Mouse (Mus musculus): ENCODE measurements around the gene Ptgr1. TPM values are rescaled to one million over a fixed set of nuclear protein-coding genes. Genes with fewer than 3 reads are reported as not detected.

Ptgr1 gene
- polyA plus RNA-seq (2015; fragmentation: Nextera tagmentation; extraction: Ambion mirVana), result 3.7 and 3.9 TPM in 2 replicates

DNA sequence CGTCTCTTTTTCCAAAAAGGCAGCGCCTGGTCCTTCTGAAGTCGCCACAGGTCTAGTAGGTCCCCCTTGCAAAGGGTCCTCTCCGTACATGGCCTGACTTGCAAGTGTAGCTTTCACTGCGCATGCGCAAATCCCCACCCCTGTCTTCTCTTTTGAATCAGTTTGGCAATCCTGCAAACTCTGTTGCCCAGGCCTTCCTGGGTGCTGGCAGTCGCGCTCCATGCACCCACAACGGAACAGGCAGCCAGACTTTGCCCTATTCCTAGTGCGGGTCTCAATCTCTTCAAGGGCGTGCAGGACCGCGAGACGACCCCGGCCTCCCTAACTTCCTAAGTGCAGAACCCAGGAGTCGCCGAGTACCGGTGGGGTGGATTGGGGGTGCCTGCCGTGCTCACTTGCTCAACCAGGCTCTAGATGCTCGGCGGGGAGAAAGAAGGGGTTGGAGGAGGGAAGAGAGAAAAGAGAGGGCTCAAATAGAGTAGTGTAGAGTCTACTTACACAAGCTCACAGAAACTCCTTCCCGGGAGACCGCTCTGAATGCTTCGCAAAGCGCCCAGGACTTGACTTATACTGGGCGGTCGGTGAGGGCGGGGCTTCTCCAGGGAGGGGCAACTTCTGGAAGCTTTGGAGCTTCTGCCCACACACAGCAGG, at the start of gene Ptgr1:
Gene Ptgr1, minus strand, starts transcription at position 580 of the 651 bp plus-strand sequence.
- WGBS, result under 1% methylated on average over 28 of the region's 28 CpGs
- no peaks in the 10 kb centered on the region for H3K9me3 ChIP-seq (replicated peaks; ENCODE audit: control insufficient read depth, low read length, poor library complexity, severe bottlenecking)
- peak within 1 kb of the TSS; percentile 59 for H3K9ac ChIP-seq (ENCODE audit: low read depth, low read length)
- H3K4me1 ChIP-seq (ENCODE audit: control insufficient read depth, insufficient read depth, low read length), result peaks cover 11% of the 10 kb centered on the region
- peak within 1 kb of the TSS; percentile 98 for H3K4me2 ChIP-seq (ENCODE audit: low read length)
- H3K27ac ChIP-seq (ENCODE audit: low read length), result no peak within 1 kb of the TSS
- H3K4me3 ChIP-seq (ENCODE audit: low read depth, low read length), result peak within 1 kb of the TSS; percentile 48
- no peaks in the 10 kb centered on the region for H3K36me3 ChIP-seq (ENCODE audit: control insufficient read depth, insufficient read depth, low read length)
- H3K27me3 ChIP-seq (ENCODE audit: control insufficient read depth, insufficient read depth, low read depth, low read length), result no peaks in the 10 kb centered on the region
- peak; percentile 69 for ATAC-seq

DNA sequence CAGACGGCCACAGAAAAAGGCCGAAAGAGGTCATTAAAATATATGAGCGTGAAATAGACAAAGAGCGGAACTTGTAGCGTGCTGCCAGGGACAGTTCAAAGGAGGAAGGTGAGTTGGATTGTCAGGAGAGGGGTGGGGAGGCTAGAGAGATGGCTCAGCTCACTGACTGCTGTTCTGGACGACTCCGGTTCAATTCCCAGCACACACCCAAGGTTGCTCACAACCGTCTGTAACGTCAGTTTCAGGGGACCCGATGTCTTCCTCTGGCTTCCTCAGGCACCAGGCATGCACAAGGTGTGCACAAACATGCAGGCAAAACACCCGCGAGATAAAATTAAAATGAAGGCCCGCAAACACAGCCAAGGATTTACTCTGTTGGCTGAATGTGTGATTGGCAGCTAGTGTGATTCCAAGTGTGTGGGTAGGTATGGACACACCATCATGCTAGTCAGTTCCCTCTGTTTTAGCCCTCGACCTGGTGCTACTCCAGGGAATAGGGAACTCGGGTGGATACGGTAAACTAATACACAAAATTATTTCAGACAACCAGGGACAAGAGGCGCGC, 48.9 kb upstream of the Ptgr1 start:
- 54% methylated on average over 18 of the region's 18 CpGs for WGBS
- H3K4me1 ChIP-seq (ENCODE audit: control insufficient read depth, insufficient read depth, low read length), result peaks cover 9% of the 10 kb centered on the region
- H3K9me3 ChIP-seq (replicated peaks; ENCODE audit: control insufficient read depth, low read length, poor library complexity, severe bottlenecking), result no peaks in the 10 kb centered on the region

DNA sequence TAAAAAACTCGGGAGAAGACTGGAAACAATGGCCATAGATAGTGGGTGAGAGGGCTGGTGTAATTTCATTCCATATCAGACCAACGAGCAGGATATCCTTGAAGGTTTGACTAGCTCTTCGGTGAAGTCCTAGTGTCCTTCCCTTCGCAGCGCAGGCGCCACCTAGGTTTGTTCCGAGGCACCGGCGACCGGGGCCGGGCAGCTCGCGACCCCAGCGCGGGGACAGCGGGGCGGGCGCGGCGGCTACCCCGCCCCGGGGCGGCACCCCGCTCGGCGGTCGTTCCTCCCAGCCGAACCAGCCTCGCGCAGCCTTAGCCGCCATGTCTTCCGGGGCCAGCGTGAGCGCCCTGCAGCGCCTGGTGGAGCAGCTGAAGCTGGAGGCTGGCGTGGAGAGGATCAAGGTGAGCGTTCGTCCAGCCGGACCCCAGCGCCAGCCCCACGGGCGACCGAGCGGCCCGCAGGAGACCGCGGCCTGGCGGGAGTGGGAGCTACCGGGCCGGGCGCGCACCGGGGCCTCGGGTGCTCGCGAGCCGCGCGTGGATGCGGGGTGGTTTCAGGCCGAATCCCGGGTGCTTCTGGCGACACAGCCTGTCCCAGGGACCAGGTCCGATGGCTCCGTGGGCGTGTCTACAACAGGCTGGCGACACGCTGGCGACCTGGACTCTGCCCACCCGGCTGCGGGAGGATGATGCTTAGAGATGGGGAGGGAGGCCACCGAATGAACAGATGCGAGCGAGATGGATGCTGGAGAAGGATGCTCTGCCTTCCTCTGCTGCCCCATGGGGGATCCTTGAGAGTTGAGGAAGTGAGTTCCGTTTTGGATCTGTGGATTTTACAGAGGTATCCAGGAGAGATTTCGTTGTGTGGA, 48.2 kb upstream of the Ptgr1 start, which contains the start of gene Gng10:
Gene Gng10, plus strand, starts transcription at position 171 of the 868 bp plus-strand sequence.
- H3K4me2 ChIP-seq (ENCODE audit: low read length), result peak within 1 kb of the TSS; percentile 66
- no peaks in the 10 kb centered on the region for H3K9me3 ChIP-seq (replicated peaks; ENCODE audit: control insufficient read depth, low read length, poor library complexity, severe bottlenecking)
- H3K27me3 ChIP-seq (ENCODE audit: control insufficient read depth, insufficient read depth, low read depth, low read length), result no peaks in the 10 kb centered on the region
- peak within 1 kb of the TSS; percentile 96 for H3K27ac ChIP-seq (ENCODE audit: low read length)
- H3K9ac ChIP-seq (ENCODE audit: low read depth, low read length), result peak within 1 kb of the TSS; percentile 96
- WGBS, result 5% methylated on average over 69 of the region's 76 CpGs
- H3K36me3 ChIP-seq (ENCODE audit: control insufficient read depth, insufficient read depth, low read length), result 0 out of 2 replicates have a peak, but pooled peaks cover 2% of the 10 kb centered on the region
- peak; percentile 89 for ATAC-seq
- peaks cover 9% of the 10 kb centered on the region for H3K4me1 ChIP-seq (ENCODE audit: control insufficient read depth, insufficient read depth, low read length)
- peak within 1 kb of the TSS; percentile 85 for H3K4me3 ChIP-seq (ENCODE audit: low read depth, low read length)

More for the DNA sequence above, 48.9 kb upstream of the Ptgr1 start:
- peak overlapping the region; percentile 85 for H3K4me3 ChIP-seq (ENCODE audit: low read depth, low read length)
- H3K27ac ChIP-seq (ENCODE audit: low read length), result peak overlapping the region; percentile 96
- H3K9ac ChIP-seq (ENCODE audit: low read depth, low read length), result peak overlapping the region; percentile 96
- ATAC-seq, result peak; percentile 51
- peak overlapping the region; percentile 66 for H3K4me2 ChIP-seq (ENCODE audit: low read length)
- H3K27me3 ChIP-seq (ENCODE audit: control insufficient read depth, insufficient read depth, low read depth, low read length), result no peaks in the 10 kb centered on the region
- H3K36me3 ChIP-seq (ENCODE audit: control insufficient read depth, insufficient read depth, low read length), result 0 out of 2 replicates have a peak, but pooled peaks cover 3% of the 10 kb centered on the region

DNA sequence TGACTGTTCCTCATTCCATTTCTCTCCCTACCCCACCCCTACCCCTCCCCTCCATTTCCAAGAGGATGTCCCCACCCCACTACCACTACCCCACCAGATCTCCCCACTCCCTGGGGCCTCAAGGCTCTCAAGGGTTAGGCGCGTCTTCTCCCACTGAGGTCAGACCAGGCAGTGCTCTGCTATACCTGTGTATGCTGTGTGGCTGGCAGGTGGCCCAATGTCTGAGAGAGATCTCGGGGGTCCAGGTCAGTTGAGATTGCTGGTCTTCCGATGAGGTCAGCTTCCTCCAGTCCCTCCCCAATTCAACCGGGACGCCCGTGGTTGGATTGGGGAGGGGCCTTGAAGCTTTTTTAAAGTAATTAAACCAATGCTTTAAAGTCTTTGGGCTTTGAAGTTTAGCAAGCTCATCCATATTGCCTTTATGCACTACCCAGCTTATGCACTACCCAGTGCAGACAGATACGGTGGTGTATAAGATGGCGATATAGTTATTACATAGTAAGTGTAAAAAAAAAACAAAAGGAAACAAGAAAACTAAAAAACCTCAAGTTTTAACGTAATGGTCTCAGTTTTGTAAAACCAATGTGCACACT, 47.5 kb upstream of the Ptgr1 start:
- H3K27me3 ChIP-seq (ENCODE audit: control insufficient read depth, insufficient read depth, low read depth, low read length), result no peaks in the 10 kb centered on the region
- WGBS, result 79% methylated on average over 10 of the region's 10 CpGs
- H3K4me2 ChIP-seq (ENCODE audit: low read length), result peak overlapping the region; percentile 66
- no peaks in the 10 kb centered on the region for H3K36me3 ChIP-seq (ENCODE audit: control insufficient read depth, insufficient read depth, low read length)
- peak; percentile 52 for ATAC-seq
- H3K9ac ChIP-seq (ENCODE audit: low read depth, low read length), result no peak overlapping the region
- H3K27ac ChIP-seq (ENCODE audit: low read length), result peak overlapping the region; percentile 96
- H3K9me3 ChIP-seq (replicated peaks; ENCODE audit: control insufficient read depth, low read length, poor library complexity, severe bottlenecking), result no peaks in the 10 kb centered on the region
- peak overlapping the region; percentile 85 for H3K4me3 ChIP-seq (ENCODE audit: low read depth, low read length)
- H3K4me1 ChIP-seq (ENCODE audit: control insufficient read depth, insufficient read depth, low read length), result peaks cover 9% of the 10 kb centered on the region

DNA sequence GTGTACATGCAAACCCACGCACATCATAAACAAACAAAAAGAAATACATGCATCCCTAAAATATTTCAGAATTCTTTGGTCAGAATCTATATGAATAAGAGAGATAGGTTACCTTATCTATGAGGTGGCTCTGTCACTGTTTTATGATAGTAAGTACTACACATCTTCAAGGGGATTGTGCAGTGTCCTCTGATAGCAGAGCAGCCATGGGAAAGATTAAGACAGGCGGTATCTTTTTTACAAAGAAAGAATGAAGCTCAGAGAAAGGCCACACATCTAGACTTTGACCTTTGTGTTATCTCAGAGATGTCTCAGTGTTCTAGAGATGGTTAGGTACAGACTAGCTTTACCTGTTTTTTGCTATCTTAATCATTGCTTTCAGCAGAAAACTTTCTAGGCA, 30.0 kb upstream of the Ptgr1 start:
- H3K27me3 ChIP-seq (ENCODE audit: control insufficient read depth, insufficient read depth, low read depth, low read length), result no peaks in the 10 kb centered on the region
- H3K36me3 ChIP-seq (ENCODE audit: control insufficient read depth, insufficient read depth, low read length), result peaks cover 15% of the 10 kb centered on the region
- no peak for ATAC-seq
- no peak overlapping the region for H3K9ac ChIP-seq (ENCODE audit: low read depth, low read length)
- no peak overlapping the region for H3K4me2 ChIP-seq (ENCODE audit: low read length)
- no peak overlapping the region for H3K27ac ChIP-seq (ENCODE audit: low read length)
- H3K4me3 ChIP-seq (ENCODE audit: low read depth, low read length), result no peak overlapping the region
- WGBS, result 94% methylated on average over 2 of the region's 2 CpGs
- H3K9me3 ChIP-seq (replicated peaks; ENCODE audit: control insufficient read depth, low read length, poor library complexity, severe bottlenecking), result no peaks in the 10 kb centered on the region
- no peaks in the 10 kb centered on the region; the same call in 1 of the 2 replicates for H3K4me1 ChIP-seq (ENCODE audit: control insufficient read depth, insufficient read depth, low read length)

DNA sequence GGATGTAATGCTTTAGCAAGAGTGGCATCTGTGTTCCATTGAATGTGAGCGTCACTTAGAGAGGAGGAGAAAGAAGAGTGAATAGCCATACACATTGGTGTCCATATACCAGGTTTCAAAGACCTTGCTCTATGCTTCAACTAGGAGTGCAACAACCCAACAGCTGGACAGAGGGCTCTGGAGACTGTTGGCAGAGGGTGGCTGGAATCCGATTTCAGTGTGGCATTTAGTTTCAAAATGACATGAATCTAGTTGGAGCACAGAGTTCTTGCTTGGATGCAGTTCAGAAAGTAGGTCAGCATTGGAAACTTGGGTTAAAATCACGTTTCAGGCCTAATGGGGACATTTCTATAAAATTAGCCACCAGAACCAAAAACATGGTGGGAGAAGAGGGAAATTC, 28.3 kb upstream of the Ptgr1 start:
- Histone ChIP-seq H3K4me3 (ENCODE audit: low read depth, low read length) (no peak overlapping the region), H3K27me3 (ENCODE audit: control insufficient read depth, insufficient read depth, low read depth, low read length) (no peaks in the 10 kb centered on the region), H3K4me1 (ENCODE audit: control insufficient read depth, insufficient read depth, low read length) (no peaks in the 10 kb centered on the region; the same call in 1 of the 2 replicates), H3K9me3 (replicated peaks; ENCODE audit: control insufficient read depth, low read length, poor library complexity, severe bottlenecking) (no peaks in the 10 kb centered on the region), H3K9ac (ENCODE audit: low read depth, low read length) (no peak overlapping the region), H3K36me3 (ENCODE audit: control insufficient read depth, insufficient read depth, low read length) (peaks cover 13% of the 10 kb centered on the region), H3K4me2 (ENCODE audit: low read length) (no peak overlapping the region), H3K27ac (ENCODE audit: low read length) (no peak overlapping the region)
- WGBS, result 87% methylated on average over 3 of the region's 3 CpGs
- ATAC-seq, result no peak

DNA sequence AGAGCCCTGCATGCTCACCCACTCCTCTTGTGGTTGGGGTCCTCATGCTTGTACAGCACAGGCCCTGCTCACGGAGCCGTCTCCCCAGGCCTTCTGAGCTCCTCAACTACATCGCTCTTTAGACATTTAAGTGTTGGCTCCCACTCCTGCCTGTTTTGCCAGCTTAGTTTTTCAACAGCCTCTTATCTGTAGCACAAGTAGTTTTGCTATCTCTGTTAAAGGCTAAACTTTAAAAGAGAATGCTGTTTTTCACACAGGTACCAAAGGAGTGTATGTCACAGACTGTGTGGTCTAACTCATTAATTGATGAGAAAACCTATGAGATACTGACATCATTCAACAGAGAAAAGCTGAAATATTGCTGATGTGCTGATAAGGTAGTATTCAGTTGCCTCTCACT, 24.5 kb upstream of the Ptgr1 start:
- H3K4me1 ChIP-seq (ENCODE audit: control insufficient read depth, insufficient read depth, low read length), result peaks cover 3% of the 10 kb centered on the region
- H3K9me3 ChIP-seq (replicated peaks; ENCODE audit: control insufficient read depth, low read length, poor library complexity, severe bottlenecking), result no peaks in the 10 kb centered on the region
- 69% methylated on average over 3 of the region's 3 CpGs for WGBS
- no peak overlapping the region for H3K27ac ChIP-seq (ENCODE audit: low read length)
- H3K36me3 ChIP-seq (ENCODE audit: control insufficient read depth, insufficient read depth, low read length), result no peaks in the 10 kb centered on the region
- no peak overlapping the region for H3K4me2 ChIP-seq (ENCODE audit: low read length)
- no peak overlapping the region for H3K9ac ChIP-seq (ENCODE audit: low read depth, low read length)
- no peak overlapping the region for H3K4me3 ChIP-seq (ENCODE audit: low read depth, low read length)
- no peak for ATAC-seq
- no peaks in the 10 kb centered on the region for H3K27me3 ChIP-seq (ENCODE audit: control insufficient read depth, insufficient read depth, low read depth, low read length)

DNA sequence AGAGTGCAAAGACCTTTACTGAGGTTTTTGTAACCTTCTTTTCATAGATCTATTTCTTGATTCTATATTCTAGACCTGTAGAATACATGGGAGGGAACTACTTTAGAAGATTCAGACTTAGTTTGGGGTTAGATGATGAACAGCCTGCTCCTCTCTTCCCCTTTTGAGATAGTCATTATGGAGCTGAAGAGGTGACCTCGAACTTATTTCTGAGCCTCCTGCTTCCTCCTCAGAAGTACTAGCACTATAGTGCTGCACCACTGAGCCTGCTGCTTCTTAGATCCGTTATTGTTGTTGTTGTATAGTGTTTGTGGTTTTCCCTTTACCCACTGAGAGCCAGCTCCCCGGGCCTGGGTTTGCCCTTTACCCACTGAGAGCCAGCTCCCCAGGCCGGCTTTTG, 22.8 kb upstream of the Ptgr1 start:
- Histone ChIP-seq H3K9ac (ENCODE audit: low read depth, low read length) (no peak overlapping the region), H3K4me1 (ENCODE audit: control insufficient read depth, insufficient read depth, low read length) (peaks cover 19% of the 10 kb centered on the region), H3K4me2 (ENCODE audit: low read length) (no peak overlapping the region), H3K27me3 (ENCODE audit: control insufficient read depth, insufficient read depth, low read depth, low read length) (no peaks in the 10 kb centered on the region; the same call in 1 of the 2 replicates), H3K4me3 (ENCODE audit: low read depth, low read length) (no peak overlapping the region), H3K9me3 (replicated peaks; ENCODE audit: control insufficient read depth, low read length, poor library complexity, severe bottlenecking) (no peaks in the 10 kb centered on the region), H3K36me3 (ENCODE audit: control insufficient read depth, insufficient read depth, low read length) (no peaks in the 10 kb centered on the region), H3K27ac (ENCODE audit: low read length) (no peak overlapping the region)
- WGBS, result 76% methylated on average over 4 of the region's 4 CpGs
- no peak for ATAC-seq

Measured in midbrain, embryonic 16.5 days (tissue).